Mouse (Mus musculus): ENCODE measurements at regions not wholly inside any gene's neighbourhood (a gene's known extent, or its start where the extent isn't known, plus 50 kb on each side); places are given as distances from the start of the nearest gene placed in this dataset.

- Histone ChIP-seq H3K27ac (ENCODE audit: low read depth, low read length) (no peak overlapping the region), H3K27me3 (replicated peaks; ENCODE audit: control insufficient read depth, insufficient read depth, low read length) (no peaks in the 10 kb centered on the region), H3K9me3 (ENCODE audit: control insufficient read depth) (0 out of 2 replicates have a peak, but pooled peaks cover 2% of the 10 kb centered on the region), H3K4me2 (replicated peaks; ENCODE audit: low read depth) (no peak overlapping the region), H3K4me1 (replicated peaks; ENCODE audit: control insufficient read depth, insufficient read depth, low read length) (no peaks in the 10 kb centered on the region), H3K9ac (ENCODE audit: low read depth, low read length) (no peak overlapping the region), H3K36me3 (ENCODE audit: control insufficient read depth, insufficient read depth) (no peaks in the 10 kb centered on the region), H3K4me3 (ENCODE audit: low read depth, low read length) (no peak overlapping the region)
- no peak for ATAC-seq
- TF ChIP-seq CTCF (IDR thresholded peaks at IDR 0.05; ENCODE audit: low read depth): no peak
- 65% methylated on average over 1 of the region's 1 CpGs for WGBS
These were observed 516.8 kb downstream of the Gabrg2 start for GRCm38 (mm10) chr11:41483881-41484280.

DNA sequence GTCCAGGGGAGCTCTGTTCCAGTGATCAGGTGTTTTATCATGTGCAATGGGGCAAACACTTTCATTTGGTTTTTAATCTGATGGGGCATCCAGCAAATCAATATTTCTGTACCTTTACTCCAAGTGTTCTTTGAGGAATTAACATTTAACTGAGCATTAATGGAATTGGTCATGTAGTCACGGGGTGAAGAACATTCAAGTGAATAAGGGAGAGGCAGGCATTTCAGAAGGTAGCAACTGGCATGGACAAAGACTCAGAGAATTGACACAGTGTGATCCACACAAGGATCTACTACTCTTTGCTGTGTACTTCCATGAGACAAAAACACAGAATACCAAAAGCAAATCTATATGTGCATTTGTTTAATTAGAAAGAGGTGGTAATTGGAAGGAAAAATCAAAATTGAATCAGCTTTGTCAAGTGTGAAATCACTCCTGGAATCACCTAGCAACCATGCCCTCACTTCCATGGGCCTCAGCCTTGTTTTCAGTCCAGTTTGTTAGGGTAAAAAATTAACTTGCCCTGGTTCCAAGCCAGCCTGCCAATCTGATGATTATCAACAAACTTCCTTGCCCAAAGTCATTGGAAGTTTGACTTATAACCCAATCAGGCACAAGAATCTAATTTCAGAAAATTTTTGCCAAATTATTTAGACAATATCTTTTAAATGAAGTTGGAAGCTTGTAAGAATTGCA lies 529.6 kb downstream of the Gabrg2 start:
- H3K27ac ChIP-seq (ENCODE audit: low read depth, low read length): no peak overlapping the region
- no peak overlapping the region for H3K4me2 ChIP-seq (replicated peaks; ENCODE audit: low read depth)
- no peak for ATAC-seq
- WGBS: 71% methylated on average over 1 of the region's 1 CpGs
- H3K27me3 ChIP-seq (replicated peaks; ENCODE audit: control insufficient read depth, insufficient read depth, low read length): no peaks in the 10 kb centered on the region
- no peaks in the 10 kb centered on the region for H3K4me1 ChIP-seq (replicated peaks; ENCODE audit: control insufficient read depth, insufficient read depth, low read length)
- no peaks in the 10 kb centered on the region for H3K36me3 ChIP-seq (ENCODE audit: control insufficient read depth, insufficient read depth)
- no peaks in the 10 kb centered on the region for H3K9me3 ChIP-seq (ENCODE audit: control insufficient read depth)
- no peak for TF ChIP-seq CTCF (IDR thresholded peaks at IDR 0.05; ENCODE audit: low read depth)
- no peak overlapping the region for H3K4me3 ChIP-seq (ENCODE audit: low read depth, low read length)
- no peak overlapping the region for H3K9ac ChIP-seq (ENCODE audit: low read depth, low read length)

DNA sequence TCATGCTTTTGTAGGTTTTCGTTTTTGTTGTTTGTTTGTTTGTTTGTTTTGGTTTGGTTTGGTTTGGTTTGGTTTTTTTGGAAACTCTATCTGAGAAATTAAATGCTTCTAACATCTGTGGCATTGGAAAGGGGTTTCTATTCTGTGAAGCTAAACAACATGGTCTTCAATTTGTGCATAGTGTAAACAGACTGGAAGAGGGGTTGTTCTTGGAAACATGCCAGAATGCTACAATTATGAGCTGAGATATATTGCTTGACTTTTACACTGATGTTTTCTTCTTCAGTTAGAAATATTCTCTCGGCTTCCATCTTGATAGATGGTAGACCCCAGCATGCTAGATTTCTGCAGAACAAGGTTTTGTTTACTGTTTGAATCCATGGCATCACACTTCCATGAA lies 533.3 kb downstream of the Gabrg2 start:
- no peak overlapping the region for H3K4me3 ChIP-seq (ENCODE audit: low read depth, low read length)
- ATAC-seq: no peak
- H3K27ac ChIP-seq (ENCODE audit: low read depth, low read length): no peak overlapping the region
- H3K9me3 ChIP-seq (ENCODE audit: control insufficient read depth): no peaks in the 10 kb centered on the region
- H3K4me2 ChIP-seq (replicated peaks; ENCODE audit: low read depth): no peak overlapping the region
- no peaks in the 10 kb centered on the region for H3K36me3 ChIP-seq (ENCODE audit: control insufficient read depth, insufficient read depth)
- TF ChIP-seq CTCF (IDR thresholded peaks at IDR 0.05; ENCODE audit: low read depth): no peak
- H3K4me1 ChIP-seq (replicated peaks; ENCODE audit: control insufficient read depth, insufficient read depth, low read length): no peaks in the 10 kb centered on the region
- no peak overlapping the region for H3K9ac ChIP-seq (ENCODE audit: low read depth, low read length)
- WGBS: 54% methylated on average over 2 of the region's 2 CpGs
- H3K27me3 ChIP-seq (replicated peaks; ENCODE audit: control insufficient read depth, insufficient read depth, low read length): no peaks in the 10 kb centered on the region

- Histone ChIP-seq H3K36me3 (ENCODE audit: control insufficient read depth, insufficient read depth) (no peaks in the 10 kb centered on the region), H3K27ac (ENCODE audit: low read depth, low read length) (no peak overlapping the region), H3K4me2 (replicated peaks; ENCODE audit: low read depth) (no peak overlapping the region), H3K9me3 (ENCODE audit: control insufficient read depth) (no peaks in the 10 kb centered on the region), H3K4me1 (replicated peaks; ENCODE audit: control insufficient read depth, insufficient read depth, low read length) (no peaks in the 10 kb centered on the region), H3K4me3 (ENCODE audit: low read depth, low read length) (no peak overlapping the region), H3K9ac (ENCODE audit: low read depth, low read length) (no peak overlapping the region), H3K27me3 (replicated peaks; ENCODE audit: control insufficient read depth, insufficient read depth, low read length) (no peaks in the 10 kb centered on the region)
- peak; percentile 45 for TF ChIP-seq CTCF (IDR thresholded peaks at IDR 0.05; ENCODE audit: low read depth)
- 65% methylated on average over 3 of the region's 3 CpGs for WGBS
- ATAC-seq: no peak
These were observed 566.8 kb downstream of the Gabrg2 start for GRCm38 (mm10) chr11:41433846-41434245.

DNA sequence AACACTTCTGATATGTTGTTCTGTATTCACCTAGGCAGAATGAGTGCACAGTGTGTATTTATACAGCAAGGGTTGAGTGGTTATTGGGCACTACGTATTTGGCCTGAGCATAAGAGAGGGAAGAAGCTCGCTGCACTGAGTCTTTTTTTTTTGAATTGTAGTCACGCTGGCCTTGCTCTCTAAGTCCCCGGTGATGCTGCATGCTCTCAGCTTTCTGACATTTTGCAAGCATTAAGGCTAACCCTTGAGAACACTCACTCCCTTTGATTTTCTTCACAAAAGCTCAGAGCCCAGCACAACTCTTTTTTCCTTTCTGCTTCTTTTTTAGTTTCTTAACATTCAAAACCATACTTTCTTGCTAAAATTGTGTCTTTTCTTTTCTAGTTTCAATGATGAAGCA lies 575.1 kb downstream of the Gabrg2 start:
- Histone ChIP-seq H3K27me3 (replicated peaks; ENCODE audit: control insufficient read depth, insufficient read depth, low read length) (no peaks in the 10 kb centered on the region), H3K4me2 (replicated peaks; ENCODE audit: low read depth) (no peak overlapping the region), H3K4me3 (ENCODE audit: low read depth, low read length) (no peak overlapping the region), H3K9ac (ENCODE audit: low read depth, low read length) (no peak overlapping the region), H3K4me1 (replicated peaks; ENCODE audit: control insufficient read depth, insufficient read depth, low read length) (no peaks in the 10 kb centered on the region), H3K9me3 (ENCODE audit: control insufficient read depth) (no peaks in the 10 kb centered on the region), H3K27ac (ENCODE audit: low read depth, low read length) (no peak overlapping the region), H3K36me3 (ENCODE audit: control insufficient read depth, insufficient read depth) (no peaks in the 10 kb centered on the region)
- ATAC-seq: no peak
- WGBS: 70% methylated on average over 4 of the region's 4 CpGs
- no peak for TF ChIP-seq CTCF (IDR thresholded peaks at IDR 0.05; ENCODE audit: low read depth)
